Mouse (Mus musculus) stomach, embryonic 16.5 days (tissue): Measurements from ENCODE around the gene Tigd3. TPM values are rescaled to one million over a fixed set of nuclear protein-coding genes. Genes with fewer than 3 reads are reported as not detected.
A peak's percentile ranks its signal among the peaks of the same experiment; 100 is the strongest.

Source experiments
- ATAC-seq: fragments of 200-750 bp; cut with Nextera tagmentation; 2 replicates; pipeline ENCODE4 v1.8.0; 2017; ENCODE audit warnings: moderate number of reproducible peaks, moderate TSS enrichment; ENCODE audit not compliant: insufficient read depth, low FRiP score
- H3K27ac ChIP-seq: fragments of 300-500 bp; sonication (generic); 2 replicates; pipeline ENCODE4 v1.5.1; 2014; ENCODE audit warnings: low read length
- H3K27me3 ChIP-seq: fragments of 300-500 bp; sonication (generic); 2 replicates; pipeline ENCODE4 v1.6.1; 2014; ENCODE audit warnings: low read length, control low read depth, mixed read lengths; ENCODE audit not compliant: control insufficient read depth, insufficient read depth
- H3K36me3 ChIP-seq: fragments of 300-500 bp; sonication (generic); 2 replicates; pipeline ENCODE4 v1.6.1; 2014; ENCODE audit warnings: low read length; ENCODE audit not compliant: control insufficient read depth, insufficient read depth
- H3K4me1 ChIP-seq: fragments of 300-500 bp; sonication (generic); 2 replicates; pipeline ENCODE4 v1.6.1; 2014; ENCODE audit warnings: low read length, control low read depth, mixed read lengths; ENCODE audit not compliant: control insufficient read depth, insufficient read depth
- H3K4me2 ChIP-seq: fragments of 300-500 bp; sonication (generic); 2 replicates; pipeline ENCODE4 v1.6.1; 2014; ENCODE audit warnings: low read depth, low read length, mixed read lengths
- H3K4me3 ChIP-seq: fragments of 300-500 bp; sonication (generic); replicated peaks from 2 replicates; pipeline ENCODE4 v1.5.1; 2014; ENCODE audit warnings: mild to moderate bottlenecking, low read length
- H3K9ac ChIP-seq: fragments of 300-500 bp; sonication (generic); 2 replicates; pipeline ENCODE4 v1.6.1; 2014; ENCODE audit warnings: low read length
- H3K9me3 ChIP-seq: fragments of 300-500 bp; sonication (generic); replicated peaks from 2 replicates; pipeline ENCODE4 v1.6.1; 2016; ENCODE audit warnings: low read length, control low read depth; ENCODE audit not compliant: control insufficient read depth
- WGBS: fragments of 180-500 bp; shearing (Covaris S2); extraction: QIAGEN DNeasy Blood & Tissue Kit; methylation state at CpG from one replicate; pipeline ENCODE4 v1.1.7; 2014; 5-methylcytosine and 5-hydroxymethylcytosine counted together
- polyA plus RNA-seq: library from polyadenylated mRNA; unstranded; fragments of >200 nt; fragmentation: Nextera tagmentation; extraction: Ambion mirVana; gene quantifications from 2 replicates; pipeline ENCODE4 v1.2.1, GENCODE M21; 2015

Gene Tigd3
- polyA plus RNA-seq, 1 experiment from 2014 or later = 1.8 TPM

DNA sequence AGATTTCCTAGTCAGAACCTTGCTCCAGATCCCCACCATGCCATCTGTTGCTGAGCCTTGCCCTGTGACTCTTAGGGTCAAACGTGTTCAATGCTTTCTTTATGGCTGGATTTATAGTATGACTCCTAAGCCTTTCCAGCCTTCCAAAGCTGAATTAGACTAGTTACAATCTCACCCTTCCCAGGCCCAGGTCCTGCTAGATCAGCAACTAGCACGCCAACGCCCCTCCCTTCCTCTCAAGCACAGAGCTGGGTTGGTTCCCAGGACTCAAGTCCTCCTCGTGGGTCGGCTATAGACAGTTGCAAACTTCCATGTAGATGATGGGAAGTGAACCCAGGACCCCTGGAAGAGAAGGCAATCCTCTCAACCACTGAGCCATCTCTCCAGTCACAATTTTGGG, 41.7 kb upstream of the Tigd3 start:
- Histone ChIP-seq H3K36me3 (no peaks in the 10 kb centered on the region), H3K9ac (0 out of 2 replicates have a peak overlapping the region, but pooled peaks have one; percentile 18), H3K9me3 (no peaks in the 10 kb centered on the region), H3K4me1 (peaks cover 48% of the 10 kb centered on the region), H3K27me3 (no peaks in the 10 kb centered on the region), H3K4me3 (no peak overlapping the region), H3K4me2 (peak overlapping the region; percentile 1; the same call in 1 of the 2 replicates), H3K27ac (peak overlapping the region; percentile 91)
- 44% methylated on average over 5 of the region's 5 CpGs for WGBS
- peak; percentile 59; the same call in 1 of the 2 replicates for ATAC-seq

DNA sequence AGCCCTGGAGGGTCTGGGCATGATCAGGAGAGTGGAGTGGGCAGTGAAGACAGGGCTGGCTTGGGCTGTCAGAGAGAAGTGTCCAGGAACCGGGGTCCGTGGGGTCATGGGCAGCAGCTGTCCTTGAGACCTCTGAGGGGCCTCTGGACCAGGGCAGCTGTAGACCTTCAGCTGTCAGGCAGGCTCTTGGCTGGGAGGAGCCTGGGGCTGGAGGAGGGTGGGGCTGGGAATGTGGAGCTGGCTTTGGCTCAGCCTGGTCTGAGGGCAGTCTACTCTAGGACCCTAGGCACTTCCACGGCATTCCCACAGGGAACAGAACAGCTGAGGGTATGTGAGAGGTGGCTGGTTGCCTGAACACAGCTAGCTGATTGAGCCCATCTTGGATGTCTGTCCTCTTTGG, 41.3 kb upstream of the Tigd3 start:
- Histone ChIP-seq H3K4me2 (peak overlapping the region; percentile 10; the same call in 1 of the 2 replicates), H3K27me3 (no peaks in the 10 kb centered on the region), H3K4me1 (peaks cover 46% of the 10 kb centered on the region), H3K36me3 (no peaks in the 10 kb centered on the region), H3K9ac (0 out of 2 replicates have a peak overlapping the region, but pooled peaks have one; percentile 18), H3K27ac (peak overlapping the region; percentile 91), H3K4me3 (no peak overlapping the region), H3K9me3 (no peaks in the 10 kb centered on the region)
- peak; percentile 90 for ATAC-seq
- 14% methylated on average over 3 of the region's 3 CpGs for WGBS

- Histone ChIP-seq H3K27ac (peak overlapping the region; percentile 57), H3K4me1 (peaks cover 24% of the 10 kb centered on the region), H3K36me3 (no peaks in the 10 kb centered on the region), H3K9me3 (no peaks in the 10 kb centered on the region), H3K9ac (peak overlapping the region; percentile 43; the same call in 1 of the 2 replicates), H3K4me3 (no peak overlapping the region), H3K27me3 (0 out of 2 replicates have a peak, but pooled peaks cover 3% of the 10 kb centered on the region), H3K4me2 (no peak overlapping the region)
- WGBS = 49% methylated on average over 14 of the region's 14 CpGs
- ATAC-seq = peak; percentile 59
Measured at GRCm38 (mm10) chr19:5929634-5930596, 36.0 kb upstream of the Tigd3 start.

DNA sequence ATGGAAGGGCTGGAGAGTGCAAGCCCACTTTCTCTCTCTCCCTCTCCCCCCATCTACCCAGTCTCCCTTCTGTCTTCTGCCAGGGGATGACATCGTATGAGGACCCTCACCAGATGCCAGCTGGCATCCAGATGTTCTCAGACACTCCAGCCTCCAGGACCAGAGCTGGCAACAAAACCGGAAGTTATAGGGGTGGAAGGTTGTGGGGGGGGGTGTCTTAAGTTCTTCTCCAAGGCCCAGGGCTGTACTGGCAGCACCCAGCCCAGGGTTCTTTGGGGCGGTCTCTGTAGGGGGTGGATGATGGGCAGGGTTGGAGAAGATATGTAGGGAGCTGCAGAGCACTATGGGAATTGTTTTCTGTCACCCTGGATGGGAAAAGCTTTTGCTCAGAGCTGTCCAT, 34.6 kb upstream of the Tigd3 start:
- Histone ChIP-seq H3K4me1 (peaks cover 24% of the 10 kb centered on the region), H3K9ac (no peak overlapping the region), H3K9me3 (no peaks in the 10 kb centered on the region), H3K4me2 (no peak overlapping the region), H3K4me3 (no peak overlapping the region), H3K27ac (no peak overlapping the region), H3K27me3 (0 out of 2 replicates have a peak, but pooled peaks cover 3% of the 10 kb centered on the region), H3K36me3 (no peaks in the 10 kb centered on the region)
- WGBS = 61% methylated on average over 3 of the region's 3 CpGs
- no peak for ATAC-seq

DNA sequence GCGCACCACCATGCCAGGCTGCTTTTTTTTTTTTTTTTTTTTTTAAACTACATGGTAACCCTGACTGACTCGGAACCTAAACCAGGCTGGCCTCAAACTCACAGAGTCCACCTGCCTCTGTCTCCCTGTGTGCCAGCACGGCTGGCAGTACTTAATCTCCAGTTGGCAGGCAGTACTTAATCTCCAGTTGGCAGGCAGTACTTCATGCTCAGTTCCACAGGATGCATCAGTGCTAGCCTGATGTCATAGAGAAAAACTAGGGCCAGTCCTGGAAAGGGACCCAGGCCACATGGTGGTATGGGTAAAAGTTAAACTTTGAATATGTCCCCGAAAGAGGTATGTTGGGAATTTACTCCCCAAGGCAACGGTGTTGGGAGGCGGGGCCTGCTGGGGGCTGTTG, 34.2 kb upstream of the Tigd3 start:
- Histone ChIP-seq H3K9ac (no peak overlapping the region), H3K4me1 (peaks cover 25% of the 10 kb centered on the region), H3K27ac (no peak overlapping the region), H3K4me2 (no peak overlapping the region), H3K9me3 (no peaks in the 10 kb centered on the region), H3K4me3 (no peak overlapping the region), H3K36me3 (no peaks in the 10 kb centered on the region), H3K27me3 (0 out of 2 replicates have a peak, but pooled peaks cover 3% of the 10 kb centered on the region)
- 66% methylated on average over 6 of the region's 6 CpGs for WGBS
- ATAC-seq = no peak

DNA sequence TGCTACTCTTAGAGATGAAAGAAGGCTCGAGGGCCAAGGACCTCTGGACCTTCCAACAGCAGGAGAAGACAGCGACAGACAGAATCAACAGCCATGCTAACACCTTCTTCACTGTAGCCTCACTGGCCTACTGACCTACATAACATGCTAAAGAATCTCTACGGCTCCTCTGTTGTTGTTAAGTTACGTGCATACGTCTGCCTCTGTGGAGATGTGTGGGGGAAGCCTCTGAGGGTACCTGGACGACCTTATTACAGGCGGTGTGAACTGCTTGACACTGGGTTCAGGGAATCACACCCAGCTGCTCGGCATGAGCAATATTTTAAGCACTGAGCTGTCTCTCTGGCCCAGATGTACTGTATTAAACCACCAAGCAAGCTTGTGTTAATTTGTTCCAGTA, 33.6 kb upstream of the Tigd3 start:
- 78% methylated on average over 8 of the region's 8 CpGs for WGBS
- H3K4me3 ChIP-seq = no peak overlapping the region

DNA sequence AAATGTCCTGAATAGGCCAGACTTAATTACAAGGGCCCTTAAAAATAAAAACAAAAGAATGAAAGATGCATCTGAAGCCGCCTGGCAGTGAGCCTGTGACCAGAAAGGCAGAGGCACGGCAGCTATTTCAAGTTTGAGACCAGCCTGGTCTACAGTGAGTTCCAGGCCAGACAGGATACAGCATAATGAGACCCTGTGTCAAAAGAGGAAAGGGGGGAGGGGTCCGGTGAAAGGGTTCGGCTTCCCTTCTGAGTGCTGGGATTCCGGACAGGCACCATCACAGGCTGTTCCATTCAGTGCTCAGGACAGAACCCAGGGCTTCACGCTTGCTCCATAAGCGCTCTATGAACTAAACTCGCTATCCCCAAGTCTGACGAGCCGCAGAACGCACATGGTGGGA, 33.1 kb upstream of the Tigd3 start:
- peaks cover 36% of the 10 kb centered on the region for H3K4me1 ChIP-seq
- no peak overlapping the region for H3K4me2 ChIP-seq
- 0 out of 2 replicates have a peak, but pooled peaks cover 3% of the 10 kb centered on the region for H3K27me3 ChIP-seq
- no peak overlapping the region for H3K27ac ChIP-seq
- no peak overlapping the region for H3K9ac ChIP-seq
- H3K36me3 ChIP-seq = no peaks in the 10 kb centered on the region
- no peak for ATAC-seq
- 75% methylated on average over 11 of the region's 11 CpGs for WGBS
- H3K4me3 ChIP-seq = no peak overlapping the region
- H3K9me3 ChIP-seq = no peaks in the 10 kb centered on the region

More for the DNA sequence above, 33.6 kb upstream of the Tigd3 start:
- no peak overlapping the region for H3K9ac ChIP-seq
- H3K36me3 ChIP-seq = no peaks in the 10 kb centered on the region
- 0 out of 2 replicates have a peak, but pooled peaks cover 3% of the 10 kb centered on the region for H3K27me3 ChIP-seq
- no peak overlapping the region for H3K4me2 ChIP-seq
- H3K9me3 ChIP-seq = no peaks in the 10 kb centered on the region
- no peak overlapping the region for H3K27ac ChIP-seq
- ATAC-seq = no peak
- peaks cover 31% of the 10 kb centered on the region for H3K4me1 ChIP-seq

- H3K27me3 ChIP-seq = 0 out of 2 replicates have a peak, but pooled peaks cover 3% of the 10 kb centered on the region
- H3K36me3 ChIP-seq = no peaks in the 10 kb centered on the region
- H3K4me1 ChIP-seq = peaks cover 37% of the 10 kb centered on the region
- peak overlapping the region; percentile 60 for H3K9ac ChIP-seq
- 27% methylated on average over 11 of the region's 11 CpGs for WGBS
- H3K4me2 ChIP-seq = peak overlapping the region; percentile 97
- ATAC-seq = no peak
- H3K4me3 ChIP-seq = peak overlapping the region; percentile 63
- no peaks in the 10 kb centered on the region for H3K9me3 ChIP-seq
- H3K27ac ChIP-seq = peak overlapping the region; percentile 89
Measured at GRCm38 (mm10) chr19:5925311-5925855, 31.4 kb upstream of the Tigd3 start.

GRCm38 (mm10) chr19:5924713-5925093, 30.8 kb upstream of the Tigd3 start, which contains the start of gene Cdc42ep2:
Gene Cdc42ep2, minus strand, starts transcription at chr19:5924816.
- WGBS = 0% methylated on average over 18 of the region's 18 CpGs
- peak; percentile 93 for ATAC-seq
- no peaks in the 10 kb centered on the region for H3K36me3 ChIP-seq
- H3K27me3 ChIP-seq = 0 out of 2 replicates have a peak, but pooled peaks cover 3% of the 10 kb centered on the region
- H3K4me2 ChIP-seq = peak within 1 kb of the TSS; percentile 97
- H3K27ac ChIP-seq = peak within 1 kb of the TSS; percentile 89
- H3K4me3 ChIP-seq = peak within 1 kb of the TSS; percentile 63
- H3K9ac ChIP-seq = peak within 1 kb of the TSS; percentile 74
- H3K4me1 ChIP-seq = peaks cover 31% of the 10 kb centered on the region
- no peaks in the 10 kb centered on the region for H3K9me3 ChIP-seq
